Mouse (Mus musculus) heart, embryonic 13.5 days (tissue): Measurements from ENCODE around the gene Cd244a. TPM values are rescaled to one million over a fixed set of nuclear protein-coding genes. Genes with fewer than 3 reads are reported as not detected.

Source experiments
- ATAC-seq: fragments of 200-750 bp; cut with Nextera tagmentation; 2 replicates; pipeline ENCODE4 v1.8.0; 2017; ENCODE audit warnings: moderate TSS enrichment; ENCODE audit not compliant: insufficient number of reproducible peaks, low FRiP score, low TSS enrichment; ENCODE audit errors: extremely low read depth
- H3K27ac ChIP-seq: fragments of 300-500 bp; sonication (generic); replicated peaks from 2 replicates; pipeline ENCODE4 v1.5.1; 2015; ENCODE audit warnings: moderate library complexity, mild to moderate bottlenecking, inconsistent platforms
- H3K27me3 ChIP-seq: fragments of 300-500 bp; sonication (generic); replicated peaks from 2 replicates; pipeline ENCODE4 v1.6.1; 2015; ENCODE audit warnings: mild to moderate bottlenecking, inconsistent platforms
- H3K36me3 ChIP-seq: fragments of 300-500 bp; sonication (generic); 2 replicates; pipeline ENCODE4 v1.6.1; 2015; ENCODE audit warnings: mild to moderate bottlenecking, inconsistent platforms
- H3K4me1 ChIP-seq: fragments of 300-500 bp; sonication (generic); 2 replicates; pipeline ENCODE4 v1.6.1; 2015; ENCODE audit warnings: inconsistent platforms
- H3K4me2 ChIP-seq: fragments of 300-500 bp; sonication (generic); 2 replicates; pipeline ENCODE4 v1.6.1; 2015; ENCODE audit warnings: inconsistent platforms, mild to moderate bottlenecking, moderate library complexity
- H3K4me3 ChIP-seq: fragments of 300-500 bp; sonication (generic); 2 replicates; pipeline ENCODE4 v1.5.1; 2015; ENCODE audit warnings: moderate library complexity, mild to moderate bottlenecking, inconsistent platforms
- H3K9ac ChIP-seq: fragments of 300-500 bp; sonication (generic); 2 replicates; pipeline ENCODE4 v1.6.1; 2015; ENCODE audit warnings: inconsistent platforms, mild to moderate bottlenecking, moderate library complexity
- H3K9me3 ChIP-seq: fragments of 300-500 bp; sonication (generic); 2 replicates; pipeline ENCODE4 v1.6.1; 2016; ENCODE audit warnings: inconsistent platforms
- WGBS: fragments of 180-500 bp; shearing (Covaris S2); methylation state at CpG from one replicate; pipeline ENCODE4 v1.1.7; 2015; ENCODE audit warnings: mixed read lengths; 5-methylcytosine and 5-hydroxymethylcytosine counted together
- polyA plus RNA-seq: library from polyadenylated mRNA; unstranded; fragments of >200 nt; fragmentation: Nextera tagmentation; extraction: Ambion mirVana; gene quantifications from 2 replicates; pipeline ENCODE4 v1.2.1, GENCODE M21; 2015

The Cd244a gene
- polyA plus RNA-seq, 1 experiment from 2014 or later = 0.11 TPM

DNA sequence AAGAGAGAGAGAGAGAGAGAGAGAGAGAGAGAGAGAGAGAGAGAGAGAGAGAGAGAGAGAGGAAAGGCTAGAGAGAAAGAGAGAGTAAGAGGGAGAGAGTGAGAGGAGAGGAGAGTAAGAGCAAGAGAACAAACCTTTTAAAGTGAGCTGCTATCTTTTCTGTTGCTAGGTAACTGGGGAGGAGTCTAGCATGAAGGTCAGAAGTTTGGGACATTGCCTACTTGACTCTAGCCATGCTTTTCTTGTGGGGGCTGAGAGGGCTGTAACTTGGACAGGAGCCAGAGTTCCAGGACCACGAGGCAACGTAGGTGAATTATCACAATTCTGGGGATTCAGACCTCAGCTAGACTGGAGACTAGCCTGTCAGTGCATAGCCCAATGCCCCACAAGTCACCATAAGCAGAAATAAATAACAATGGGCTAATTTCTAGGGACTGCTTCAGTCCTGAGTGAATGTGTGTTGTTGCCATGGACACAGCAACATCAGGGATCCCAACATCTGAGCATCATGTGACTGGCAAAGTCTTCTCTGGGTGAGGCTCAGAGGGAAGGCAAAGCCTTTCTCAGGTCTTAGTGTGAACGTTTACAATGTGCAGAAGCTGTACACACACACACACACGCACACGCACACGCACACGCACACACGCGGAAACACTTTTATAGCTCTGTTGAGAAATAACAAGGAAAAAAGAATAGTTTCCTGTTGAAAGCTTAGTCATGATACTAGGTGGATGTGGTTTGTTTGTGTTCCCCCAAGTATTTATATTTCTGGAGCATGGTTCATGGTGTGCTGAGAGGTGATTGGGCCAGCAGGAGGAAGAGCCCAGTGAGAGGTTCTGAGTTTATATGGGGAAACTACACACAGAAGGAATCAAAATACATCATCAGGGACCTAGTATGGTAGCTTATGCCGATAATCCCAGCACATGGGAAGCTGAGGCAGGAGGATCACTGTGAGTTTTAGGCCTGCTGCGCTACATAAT is 5.3 kb upstream of the Cd244a start:
- 0 out of 2 replicates have a peak overlapping the region, but pooled peaks have one; percentile 7 for H3K4me3 ChIP-seq
- peak overlapping the region; percentile 53 for H3K4me2 ChIP-seq
- H3K36me3 ChIP-seq = no peaks in the 10 kb centered on the region
- H3K9ac ChIP-seq = no peak overlapping the region
- H3K9me3 ChIP-seq = no peaks in the 10 kb centered on the region
- H3K27me3 ChIP-seq = no peaks in the 10 kb centered on the region
- no peak; the same call in 1 of the 2 replicates for ATAC-seq
- H3K27ac ChIP-seq = peak overlapping the region; percentile 86
- WGBS = 72% methylated on average over 11 of the region's 11 CpGs
- peaks cover 21% of the 10 kb centered on the region for H3K4me1 ChIP-seq

DNA sequence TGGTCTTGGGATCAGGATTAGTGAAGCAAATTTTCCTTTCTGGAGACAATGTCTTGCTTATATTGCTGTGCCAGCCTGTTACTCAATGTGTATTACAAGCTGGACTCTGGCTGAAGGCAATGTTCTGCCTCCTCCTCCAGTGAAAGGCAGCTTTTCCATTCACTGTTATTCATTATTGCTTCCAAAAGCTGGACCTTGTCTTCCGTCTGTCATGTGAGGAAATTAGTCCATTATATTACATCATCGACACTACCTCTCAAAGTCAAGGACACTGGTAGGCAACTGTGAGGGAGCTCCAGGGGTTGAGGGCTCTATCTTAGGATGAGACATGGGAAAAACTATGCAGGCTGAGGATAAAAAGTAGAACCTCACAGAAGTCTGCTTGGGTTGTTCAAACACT is 2.6 kb upstream of the Cd244a start:
- ATAC-seq = no peak
- WGBS = 82% methylated on average over 2 of the region's 2 CpGs

DNA sequence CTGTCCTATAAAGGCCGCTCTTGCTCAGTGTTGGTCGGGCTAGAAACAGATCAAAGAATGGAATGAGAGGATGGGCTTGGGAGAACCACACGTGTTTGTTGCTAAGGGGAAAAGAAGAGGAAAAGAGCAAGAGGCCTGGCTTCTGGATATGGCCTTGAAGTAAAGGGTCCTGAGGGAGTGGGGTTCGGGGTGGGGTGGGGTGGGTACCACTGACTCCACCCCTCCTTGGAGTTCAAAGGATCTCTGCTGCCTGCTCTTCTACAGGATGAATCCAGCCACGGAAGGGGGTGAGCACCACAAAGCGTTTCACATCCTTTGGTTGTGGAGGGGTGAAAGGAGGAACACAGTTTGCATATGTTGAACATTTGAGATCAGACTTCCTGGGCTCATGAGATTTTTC is 586 bp upstream of the Cd244a start:
- Histone ChIP-seq H3K4me1 (peaks cover 13% of the 10 kb centered on the region), H3K9me3 (no peaks in the 10 kb centered on the region), H3K4me3 (no peak overlapping the region), H3K9ac (no peak overlapping the region), H3K27ac (no peak overlapping the region), H3K36me3 (no peaks in the 10 kb centered on the region), H3K27me3 (no peaks in the 10 kb centered on the region), H3K4me2 (no peak overlapping the region)
- no peak for ATAC-seq
- 74% methylated on average over 6 of the region's 6 CpGs for WGBS

More for the DNA sequence above, 2.6 kb upstream of the Cd244a start:
- Histone ChIP-seq H3K9me3 (no peaks in the 10 kb centered on the region), H3K36me3 (no peaks in the 10 kb centered on the region), H3K9ac (no peak overlapping the region), H3K27ac (no peak overlapping the region), H3K4me1 (peaks cover 26% of the 10 kb centered on the region), H3K27me3 (no peaks in the 10 kb centered on the region), H3K4me3 (no peak overlapping the region), H3K4me2 (no peak overlapping the region)

DNA sequence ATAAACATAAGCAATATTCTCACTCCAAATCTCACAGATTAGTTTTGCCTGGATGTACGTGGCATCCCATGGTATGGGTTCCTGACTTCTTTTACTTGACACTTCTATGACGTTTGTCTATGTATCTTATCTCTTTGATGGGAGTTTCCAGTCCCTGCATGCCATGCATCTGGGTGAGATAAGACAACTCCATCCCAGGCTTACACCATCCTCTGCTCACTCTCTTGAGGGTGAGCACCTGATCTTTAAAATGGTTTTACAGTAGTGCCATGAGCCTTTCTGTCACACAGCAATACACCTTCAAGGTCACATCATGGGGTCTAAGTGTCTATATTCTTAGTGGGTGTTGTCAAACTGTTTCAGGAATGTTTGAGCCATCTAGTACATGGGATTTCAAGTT is 1.3 kb downstream of the Cd244a start:
- WGBS = 31% methylated on average over 2 of the region's 2 CpGs
- Histone ChIP-seq H3K4me2 (no peak overlapping the region), H3K9me3 (no peaks in the 10 kb centered on the region), H3K4me3 (no peak overlapping the region), H3K4me1 (peaks cover 5% of the 10 kb centered on the region; the same call in 1 of the 2 replicates), H3K27ac (no peak overlapping the region), H3K36me3 (no peaks in the 10 kb centered on the region), H3K27me3 (no peaks in the 10 kb centered on the region), H3K9ac (no peak overlapping the region)
- ATAC-seq = no peak

DNA sequence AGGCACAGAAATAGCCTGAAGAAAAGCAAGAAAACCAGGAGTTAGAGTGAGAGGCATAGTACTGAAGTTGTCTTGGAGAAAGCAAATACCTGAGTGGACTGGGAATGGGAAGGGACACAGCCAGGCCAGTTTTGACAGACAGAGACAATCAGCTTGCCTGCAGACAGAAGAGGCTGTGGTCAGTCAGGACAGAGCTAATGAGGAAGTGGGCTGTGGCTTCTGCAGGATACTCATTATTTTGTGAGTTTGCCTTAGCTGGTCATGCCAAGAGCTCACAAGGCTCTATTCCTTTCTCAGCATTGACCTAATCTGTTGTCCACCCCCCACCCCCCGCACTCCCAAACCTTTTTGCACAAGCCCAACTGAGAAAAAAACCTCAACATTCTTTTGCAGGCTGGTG is 2.2 kb downstream of the Cd244a start:
- Histone ChIP-seq H3K4me2 (no peak overlapping the region), H3K4me1 (peaks cover 5% of the 10 kb centered on the region), H3K4me3 (no peak overlapping the region), H3K9ac (no peak overlapping the region), H3K36me3 (no peaks in the 10 kb centered on the region), H3K9me3 (no peaks in the 10 kb centered on the region), H3K27me3 (no peaks in the 10 kb centered on the region), H3K27ac (no peak overlapping the region)
- 73% methylated on average over 1 of the region's 1 CpGs for WGBS
- no peak for ATAC-seq

DNA sequence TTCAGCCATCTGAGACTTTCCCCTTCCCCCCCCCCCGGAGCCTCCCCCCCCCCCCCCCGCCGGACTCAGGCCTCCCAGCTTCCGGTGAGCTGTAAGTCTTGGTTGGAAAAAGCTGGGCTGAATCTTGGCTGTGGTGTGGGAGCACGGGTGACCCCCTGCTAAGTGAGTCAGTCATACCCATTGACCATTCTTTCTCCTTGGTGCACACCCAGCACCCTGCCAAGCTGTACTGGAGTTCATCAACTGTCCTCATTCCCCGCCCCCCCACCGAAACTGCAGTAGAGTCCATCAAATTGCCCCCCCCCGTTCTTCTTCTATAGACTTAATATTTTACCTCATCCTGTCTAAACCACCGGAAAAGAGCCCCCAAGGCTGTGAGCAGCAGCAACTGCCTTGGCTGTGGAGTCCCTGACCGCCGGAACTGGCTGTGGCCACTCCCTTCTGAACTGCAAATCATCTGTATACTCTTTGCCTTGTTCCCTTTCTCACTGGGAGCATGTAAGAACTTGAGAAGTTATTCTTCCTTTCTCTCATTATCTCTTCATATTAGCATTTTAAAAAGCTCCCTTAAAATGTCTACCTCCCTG is 2.7 kb downstream of the Cd244a start:
- WGBS = 69% methylated on average over 7 of the region's 11 CpGs
- Histone ChIP-seq H3K9me3 (no peaks in the 10 kb centered on the region), H3K4me3 (no peak overlapping the region), H3K27me3 (no peaks in the 10 kb centered on the region), H3K9ac (no peak overlapping the region), H3K27ac (no peak overlapping the region), H3K36me3 (no peaks in the 10 kb centered on the region), H3K4me2 (no peak overlapping the region), H3K4me1 (peaks cover 5% of the 10 kb centered on the region)
- ATAC-seq = no peak

DNA sequence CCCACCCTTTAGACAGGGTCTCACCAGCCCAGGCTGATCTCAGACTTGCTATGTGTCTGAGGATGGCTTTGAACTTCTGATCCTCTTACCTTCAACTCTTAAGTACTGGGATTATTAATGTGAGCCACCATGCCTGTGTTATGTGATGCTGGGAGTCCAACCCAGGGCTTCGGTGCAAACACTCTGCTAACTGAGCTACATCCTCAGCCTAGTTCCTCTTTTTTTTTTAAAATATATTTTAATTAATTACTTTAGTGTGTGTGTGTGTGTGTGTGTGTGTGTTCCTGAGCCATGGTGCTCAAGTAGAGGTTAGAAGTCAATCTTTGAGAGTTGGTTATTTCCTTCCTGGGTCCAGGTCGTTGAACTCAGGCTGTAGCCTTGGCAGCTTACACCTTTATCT is 4.0 kb downstream of the Cd244a start:
- H3K36me3 ChIP-seq = no peaks in the 10 kb centered on the region
- no peak overlapping the region for H3K27ac ChIP-seq
- no peak for ATAC-seq
- H3K4me2 ChIP-seq = no peak overlapping the region
- H3K9ac ChIP-seq = no peak overlapping the region
- peaks cover 5% of the 10 kb centered on the region for H3K4me1 ChIP-seq
- no peaks in the 10 kb centered on the region for H3K9me3 ChIP-seq
- WGBS = 75% methylated on average over 2 of the region's 2 CpGs
- H3K4me3 ChIP-seq = no peak overlapping the region
- no peaks in the 10 kb centered on the region for H3K27me3 ChIP-seq

DNA sequence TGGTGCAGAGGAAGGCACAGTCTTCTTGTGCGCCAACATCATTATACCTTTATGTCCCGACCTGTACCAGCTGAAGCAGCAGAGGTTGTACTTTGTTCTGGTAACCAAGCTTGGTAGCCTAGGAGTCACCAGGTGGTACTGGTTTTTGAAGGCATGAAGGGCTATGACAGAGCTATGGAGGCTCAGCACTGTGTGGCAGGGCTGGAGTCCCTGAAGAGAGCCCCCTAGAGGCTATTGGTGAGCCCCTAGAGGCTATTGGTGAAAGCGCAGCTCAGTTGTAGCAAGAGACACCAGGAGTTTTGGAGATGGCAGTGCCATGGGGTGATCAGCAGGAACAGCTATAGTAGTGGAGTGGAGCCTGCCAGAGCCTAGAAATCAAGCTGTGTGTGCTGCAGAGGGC is 5.3 kb downstream of the Cd244a start:
- no peak overlapping the region for H3K4me3 ChIP-seq
- H3K36me3 ChIP-seq = no peaks in the 10 kb centered on the region
- ATAC-seq = no peak
- H3K4me2 ChIP-seq = no peak overlapping the region
- no peak overlapping the region for H3K9ac ChIP-seq
- no peak overlapping the region for H3K27ac ChIP-seq
- H3K4me1 ChIP-seq = peaks cover 5% of the 10 kb centered on the region
- 66% methylated on average over 3 of the region's 3 CpGs for WGBS
- H3K27me3 ChIP-seq = no peaks in the 10 kb centered on the region
- H3K9me3 ChIP-seq = no peaks in the 10 kb centered on the region

DNA sequence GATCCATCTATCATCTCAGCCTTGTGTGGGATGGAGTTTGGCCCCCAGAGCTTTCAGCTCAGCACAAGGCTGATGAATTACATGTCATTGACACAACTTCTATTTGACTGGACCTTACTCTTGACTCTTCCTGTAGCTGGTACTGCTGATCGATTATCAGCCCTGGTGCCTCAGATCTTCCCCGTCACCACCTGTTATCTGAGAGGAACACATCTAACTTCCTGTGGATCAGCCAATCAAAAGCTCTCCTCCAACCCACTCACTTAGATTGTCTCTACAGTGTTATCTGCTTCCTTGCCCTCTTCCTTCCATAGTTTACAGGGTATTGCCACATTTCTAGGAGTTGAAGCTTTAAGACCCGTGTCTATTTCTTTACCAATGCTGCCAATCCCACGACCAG is 6.9 kb downstream of the Cd244a start:
- no peak overlapping the region for H3K27ac ChIP-seq

DNA sequence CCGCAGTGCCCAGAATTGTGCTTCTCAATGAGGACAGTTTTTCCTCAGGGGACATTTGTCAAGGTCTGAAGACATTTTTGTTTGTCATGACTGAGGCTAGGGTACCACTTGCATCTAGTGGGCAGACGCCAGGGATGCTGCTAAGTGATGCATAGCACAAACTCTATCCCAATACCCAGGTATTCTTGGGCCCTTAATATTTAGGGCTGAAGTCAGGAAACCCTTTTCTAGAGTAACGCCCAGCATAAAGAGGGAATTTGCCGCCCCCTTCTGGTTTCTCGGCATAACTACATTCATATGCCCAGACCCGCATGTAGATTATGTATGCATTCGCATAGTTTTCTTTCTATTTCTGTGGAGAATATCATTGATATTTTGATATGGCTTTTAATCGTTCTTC is 7.8 kb downstream of the Cd244a start:
- Histone ChIP-seq H3K4me3 (no peak overlapping the region), H3K36me3 (no peaks in the 10 kb centered on the region), H3K4me2 (no peak overlapping the region), H3K27ac (no peak overlapping the region), H3K4me1 (no peaks in the 10 kb centered on the region; the same call in 1 of the 2 replicates), H3K27me3 (no peaks in the 10 kb centered on the region), H3K9ac (no peak overlapping the region), H3K9me3 (no peaks in the 10 kb centered on the region)
- 20% methylated on average over 8 of the region's 8 CpGs for WGBS
- ATAC-seq = no peak

More for the DNA sequence above, 6.9 kb downstream of the Cd244a start:
- WGBS = 33% methylated on average over 4 of the region's 4 CpGs
- Histone ChIP-seq H3K4me1 (no peaks in the 10 kb centered on the region; the same call in 1 of the 2 replicates), H3K9me3 (no peaks in the 10 kb centered on the region), H3K36me3 (no peaks in the 10 kb centered on the region), H3K27me3 (no peaks in the 10 kb centered on the region), H3K4me2 (no peak overlapping the region), H3K9ac (no peak overlapping the region), H3K4me3 (no peak overlapping the region)
- no peak for ATAC-seq

DNA sequence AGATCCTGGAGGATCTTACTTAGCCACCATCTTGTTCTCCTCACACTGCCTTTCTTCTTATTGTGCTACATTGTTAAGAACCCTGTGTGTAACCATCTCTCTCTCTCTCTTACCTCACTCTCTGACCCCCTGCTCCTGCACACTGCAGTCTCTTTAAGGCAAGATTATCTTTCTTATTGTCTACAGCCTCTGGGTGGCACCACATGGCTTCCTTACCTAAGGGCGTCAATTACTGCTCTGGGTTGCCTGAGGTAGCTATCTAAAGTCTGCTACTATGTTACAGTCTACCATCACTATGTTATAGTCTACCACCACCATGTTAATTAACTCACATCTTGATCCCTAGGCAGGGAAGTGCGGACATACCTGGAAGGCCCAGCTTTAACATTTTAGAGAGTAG is 9.4 kb downstream of the Cd244a start:
- no peak overlapping the region for H3K4me3 ChIP-seq
- no peaks in the 10 kb centered on the region; the same call in 1 of the 2 replicates for H3K4me1 ChIP-seq
- H3K36me3 ChIP-seq = no peaks in the 10 kb centered on the region
- H3K27ac ChIP-seq = no peak overlapping the region
- ATAC-seq = no peak
- no peaks in the 10 kb centered on the region for H3K27me3 ChIP-seq
- WGBS = 53% methylated on average over 2 of the region's 2 CpGs
- no peak overlapping the region for H3K4me2 ChIP-seq
- no peaks in the 10 kb centered on the region for H3K9me3 ChIP-seq
- no peak overlapping the region for H3K9ac ChIP-seq
